Mouse (Mus musculus): ENCODE results near the gene 4931428F04Rik. TPM values are rescaled to one million over a fixed set of nuclear protein-coding genes. Genes with fewer than 3 reads are reported as not detected.
A peak's percentile ranks its signal among the peaks of the same experiment; 100 is the strongest.

Gene 4931428F04Rik
- polyA plus RNA-seq, 1 experiment from 2014 or later: 0.65 TPM

GRCm38 (mm10) chr8:105231503-105232320 lies 58.0 kb downstream of the 4931428F04Rik start:
- Histone ChIP-seq H3K4me1 (ENCODE audit: insufficient read depth) (peaks cover 14% of the 10 kb centered on the region), H3K9me3 (ENCODE audit: low read length) (no peaks in the 10 kb centered on the region), H3K4me3 (ENCODE audit: low read depth, low read length) (no peak overlapping the region), H3K27ac (ENCODE audit: low read depth) (peak overlapping the region; percentile 11; the same call in 1 of the 2 replicates), H3K4me2 (ENCODE audit: low read depth, low read length) (no peak overlapping the region), H3K27me3 (ENCODE audit: insufficient read depth, low read length) (no peaks in the 10 kb centered on the region), H3K9ac (replicated peaks) (no peak overlapping the region), H3K36me3 (replicated peaks; ENCODE audit: insufficient read depth, low read length) (peaks cover 30% of the 10 kb centered on the region)
- TF ChIP-seq EP300 (IDR thresholded peaks at IDR 0.05; ENCODE audit: low read depth): no peak
- TF ChIP-seq CTCF (IDR thresholded peaks at IDR 0.05; ENCODE audit: low read depth): no peak
- DNase-seq (no peak), ATAC-seq (no peak)
- 69% methylated on average over 12 of the region's 12 CpGs for WGBS (ENCODE audit: insufficient replicate concordance)

MicroRNAs encoded within 50 kb of the gene (microRNA counts, 519-probe panel; counts per million panel counts)
- microRNA mmu-miR-328: 3,208 counts per million, percentile 34 among the panel's probes with 10 or more counts

Small RNA genes within 50 kb of the gene (microRNA-seq; reads per million reads assigned to microRNA genes)
- gene Gm27320 (not detected), gene Mir328 (622 reads per million, percentile 66 among the genes with 10 or more reads in this experiment)

Other genes starting within 250 kb of the 4931428F04Rik start
- gene Ces3a, start 241.3 kb downstream of the 4931428F04Rik start, polyA plus RNA-seq (2015; fragmentation: Nextera tagmentation; extraction: Ambion mirVana): 97.8 and 102 TPM in 2 replicates
- gene Ces3b, start 206.1 kb downstream of the 4931428F04Rik start, polyA plus RNA-seq (2015; fragmentation: Nextera tagmentation; extraction: Ambion mirVana): 0.11 and 0.21 TPM in 2 replicates
- 0.07 TPM in 1 of 2 replicates, not detected in the other for gene Ces4a, start 158.1 kb downstream of the 4931428F04Rik start, polyA plus RNA-seq (2015; fragmentation: Nextera tagmentation; extraction: Ambion mirVana)
- gene Cbfb, start 119.2 kb downstream of the 4931428F04Rik start, polyA plus RNA-seq (2015; fragmentation: Nextera tagmentation; extraction: Ambion mirVana): 10.6 and 10.7 TPM in 2 replicates
- 24.2 and 30.9 TPM in 2 replicates for gene D230025D16Rik, start 64.7 kb downstream of the 4931428F04Rik start, polyA plus RNA-seq (2015; fragmentation: Nextera tagmentation; extraction: Ambion mirVana)
- 1.6 and 2.0 TPM in 2 replicates for gene B3gnt9, start 34.7 kb downstream of the 4931428F04Rik start, polyA plus RNA-seq (2015; fragmentation: Nextera tagmentation; extraction: Ambion mirVana)
- gene Tradd, start 25.3 kb downstream of the 4931428F04Rik start, polyA plus RNA-seq (2015; fragmentation: Nextera tagmentation; extraction: Ambion mirVana): 14.3 and 15.1 TPM in 2 replicates
- 0.95 and 1.2 TPM in 2 replicates for gene Fbxl8, start 25.2 kb downstream of the 4931428F04Rik start, polyA plus RNA-seq (2015; fragmentation: Nextera tagmentation; extraction: Ambion mirVana)
- gene Hsf4, start 20.1 kb downstream of the 4931428F04Rik start, polyA plus RNA-seq (2015; fragmentation: Nextera tagmentation; extraction: Ambion mirVana): not detected in 2 replicates
- gene Nol3, start 13.7 kb downstream of the 4931428F04Rik start, polyA plus RNA-seq (2015; fragmentation: Nextera tagmentation; extraction: Ambion mirVana): 0.05 and 0.24 TPM in 2 replicates
- gene Exoc3l, start 6.2 kb upstream of the 4931428F04Rik start, polyA plus RNA-seq (2015; fragmentation: Nextera tagmentation; extraction: Ambion mirVana): 6.6 and 7.1 TPM in 2 replicates
- 62.9 and 65.7 TPM in 2 replicates for gene E2f4, start 7.8 kb upstream of the 4931428F04Rik start, polyA plus RNA-seq (2015; fragmentation: Nextera tagmentation; extraction: Ambion mirVana)
- gene Elmo3, start 15.7 kb upstream of the 4931428F04Rik start, polyA plus RNA-seq (2015; fragmentation: Nextera tagmentation; extraction: Ambion mirVana): 7.8 TPM in 2 replicates
- gene Lrrc29, start 36.4 kb upstream of the 4931428F04Rik start, polyA plus RNA-seq (2015; fragmentation: Nextera tagmentation; extraction: Ambion mirVana): 7.7 and 7.8 TPM in 2 replicates
- gene Tmem208, start 36.5 kb upstream of the 4931428F04Rik start, polyA plus RNA-seq (2015; fragmentation: Nextera tagmentation; extraction: Ambion mirVana): 75.2 and 75.4 TPM in 2 replicates
- gene Fhod1, start 58.1 kb upstream of the 4931428F04Rik start, polyA plus RNA-seq (2015; fragmentation: Nextera tagmentation; extraction: Ambion mirVana): 0.70 and 0.82 TPM in 2 replicates
- gene Slc9a5, start 59.0 kb upstream of the 4931428F04Rik start, polyA plus RNA-seq (2015; fragmentation: Nextera tagmentation; extraction: Ambion mirVana): 0.09 and 0.16 TPM in 2 replicates
- gene Plekhg4, start 83.4 kb upstream of the 4931428F04Rik start, polyA plus RNA-seq (2015; fragmentation: Nextera tagmentation; extraction: Ambion mirVana): not detected in 2 replicates
- gene Kctd19, start 123.6 kb upstream of the 4931428F04Rik start, polyA plus RNA-seq (2015; fragmentation: Nextera tagmentation; extraction: Ambion mirVana): not detected in 2 replicates
- gene Lrrc36, start 123.7 kb upstream of the 4931428F04Rik start, polyA plus RNA-seq (2015; fragmentation: Nextera tagmentation; extraction: Ambion mirVana): 0.09 and 0.11 TPM in 2 replicates
- gene Tppp3, start 181.7 kb upstream of the 4931428F04Rik start, polyA plus RNA-seq (2015; fragmentation: Nextera tagmentation; extraction: Ambion mirVana): 1.4 and 3.8 TPM in 2 replicates
- 2.1 and 2.3 TPM in 2 replicates for gene Zdhhc1, start 207.0 kb upstream of the 4931428F04Rik start, polyA plus RNA-seq (2015; fragmentation: Nextera tagmentation; extraction: Ambion mirVana)
- 0.13 TPM in 1 of 2 replicates, not detected in the other for gene Hsd11b2, start 228.9 kb upstream of the 4931428F04Rik start, polyA plus RNA-seq (2015; fragmentation: Nextera tagmentation; extraction: Ambion mirVana)

All from liver, postnatal 0 days (tissue).